Mouse (Mus musculus) forebrain, embryonic 12.5 days (tissue): ENCODE results near the gene Mbnl2. TPM values are rescaled to one million over a fixed set of nuclear protein-coding genes. Genes with fewer than 3 reads are reported as not detected.

Experiments
- ATAC-seq: fragments of 200-750 bp; cut with Nextera tagmentation; 2 replicates; pipeline ENCODE4 v1.8.0; 2017; ENCODE audit warnings: moderate TSS enrichment; ENCODE audit not compliant: low FRiP score
- H3K27ac ChIP-seq: fragments of 300-500 bp; sonication (generic); 2 replicates; pipeline ENCODE4 v1.5.1; 2016; ENCODE audit warnings: mild to moderate bottlenecking
- H3K27me3 ChIP-seq: fragments of 300-500 bp; sonication (generic); 2 replicates; pipeline ENCODE4 v1.6.1; 2016; ENCODE audit warnings: mild to moderate bottlenecking
- H3K36me3 ChIP-seq: fragments of 300-500 bp; sonication (generic); replicated peaks from 2 replicates; pipeline ENCODE4 v1.6.1; 2016; ENCODE audit warnings: mild to moderate bottlenecking
- H3K4me1 ChIP-seq: fragments of 300-500 bp; sonication (generic); 2 replicates; pipeline ENCODE4 v1.6.1; 2016
- H3K4me2 ChIP-seq: fragments of 300-500 bp; sonication (generic); 2 replicates; pipeline ENCODE4 v1.6.1; 2016; ENCODE audit warnings: mild to moderate bottlenecking, moderate library complexity
- H3K4me3 ChIP-seq: fragments of 300-500 bp; sonication (generic); replicated peaks from 2 replicates; pipeline ENCODE4 v1.5.1; 2016; ENCODE audit warnings: mild to moderate bottlenecking
- H3K9ac ChIP-seq: fragments of 300-500 bp; sonication (generic); 2 replicates; pipeline ENCODE4 v1.6.1; 2016; ENCODE audit warnings: mild to moderate bottlenecking
- H3K9me3 ChIP-seq: fragments of 300-500 bp; sonication (generic); 2 replicates; pipeline ENCODE4 v1.6.1; 2016
- WGBS: fragments of 180-500 bp; shearing (Covaris S2); methylation state at CpG from one replicate; pipeline ENCODE4 v1.1.7; 2016; 5-methylcytosine and 5-hydroxymethylcytosine counted together
- polyA plus RNA-seq: library from polyadenylated mRNA; unstranded; fragments of >200 nt; fragmentation: Nextera tagmentation; extraction: Ambion mirVana; gene quantifications from 2 replicates; pipeline ENCODE4 v1.2.1, GENCODE M21; 2016

Mbnl2 gene
- polyA plus RNA-seq, 1 experiment from 2014 or later, result 32.5 TPM

DNA sequence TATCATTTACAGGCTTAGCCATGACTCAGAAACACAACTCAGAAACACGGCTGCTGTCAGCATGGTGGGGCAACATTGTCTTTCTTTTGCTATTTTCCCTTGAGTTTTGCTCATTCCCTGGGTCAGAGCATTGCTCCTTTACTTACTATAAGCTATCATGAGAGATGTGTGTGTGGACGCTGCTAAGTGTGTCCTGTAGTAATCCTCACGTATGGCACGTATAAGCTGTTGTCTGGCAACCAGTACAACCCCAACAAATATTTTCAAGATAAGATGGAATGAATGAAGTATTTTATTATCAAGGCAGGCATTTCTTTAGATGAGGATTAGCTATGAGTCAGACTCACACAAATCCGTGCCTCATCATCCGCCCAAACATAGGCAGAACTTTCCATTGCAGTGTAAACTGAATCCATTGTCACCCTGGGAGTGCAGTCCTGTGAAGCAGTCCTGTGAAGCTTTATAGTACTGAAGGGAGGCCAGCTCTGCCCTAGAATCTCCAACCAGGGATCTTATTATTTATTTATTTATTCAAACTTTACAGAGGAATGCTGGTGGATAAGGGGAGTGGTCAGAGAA is 17.2 kb downstream of the Mbnl2 start:
- Histone ChIP-seq H3K9me3 (no peaks in the 10 kb centered on the region), H3K9ac (no peak overlapping the region), H3K4me2 (no peak overlapping the region), H3K4me3 (no peak overlapping the region), H3K4me1 (peaks cover 30% of the 10 kb centered on the region), H3K27me3 (no peaks in the 10 kb centered on the region), H3K36me3 (no peaks in the 10 kb centered on the region; the same call in 1 of the 2 replicates), H3K27ac (no peak overlapping the region)
- WGBS, result 86% methylated on average over 6 of the region's 6 CpGs
- ATAC-seq, result no peak

DNA sequence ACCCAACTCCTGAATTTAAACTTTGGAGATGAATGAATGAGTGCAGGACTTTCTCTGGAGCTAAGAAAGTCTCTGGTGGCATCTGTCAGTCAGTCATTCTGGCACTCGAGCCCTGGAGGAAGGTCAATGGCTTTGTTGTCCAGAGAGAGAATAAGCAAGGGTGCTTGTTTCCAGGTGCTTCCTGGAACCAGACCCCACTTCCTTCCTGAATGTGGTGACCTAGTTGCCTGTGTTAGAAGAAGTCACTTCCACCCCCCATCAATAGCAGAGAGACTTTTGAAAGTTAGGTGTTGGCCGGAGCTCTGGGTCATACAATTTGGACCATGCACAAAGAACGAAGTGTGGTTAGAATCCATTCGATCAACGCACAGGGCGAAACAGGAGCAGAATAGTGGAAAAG is 19.0 kb downstream of the Mbnl2 start:
- 86% methylated on average over 6 of the region's 6 CpGs for WGBS
- H3K4me1 ChIP-seq, result peaks cover 30% of the 10 kb centered on the region
- H3K27ac ChIP-seq, result no peak overlapping the region
- no peaks in the 10 kb centered on the region for H3K9me3 ChIP-seq
- H3K27me3 ChIP-seq, result no peaks in the 10 kb centered on the region
- H3K4me2 ChIP-seq, result no peak overlapping the region
- H3K9ac ChIP-seq, result no peak overlapping the region
- no peak for ATAC-seq
- H3K4me3 ChIP-seq, result no peak overlapping the region
- no peaks in the 10 kb centered on the region for H3K36me3 ChIP-seq

DNA sequence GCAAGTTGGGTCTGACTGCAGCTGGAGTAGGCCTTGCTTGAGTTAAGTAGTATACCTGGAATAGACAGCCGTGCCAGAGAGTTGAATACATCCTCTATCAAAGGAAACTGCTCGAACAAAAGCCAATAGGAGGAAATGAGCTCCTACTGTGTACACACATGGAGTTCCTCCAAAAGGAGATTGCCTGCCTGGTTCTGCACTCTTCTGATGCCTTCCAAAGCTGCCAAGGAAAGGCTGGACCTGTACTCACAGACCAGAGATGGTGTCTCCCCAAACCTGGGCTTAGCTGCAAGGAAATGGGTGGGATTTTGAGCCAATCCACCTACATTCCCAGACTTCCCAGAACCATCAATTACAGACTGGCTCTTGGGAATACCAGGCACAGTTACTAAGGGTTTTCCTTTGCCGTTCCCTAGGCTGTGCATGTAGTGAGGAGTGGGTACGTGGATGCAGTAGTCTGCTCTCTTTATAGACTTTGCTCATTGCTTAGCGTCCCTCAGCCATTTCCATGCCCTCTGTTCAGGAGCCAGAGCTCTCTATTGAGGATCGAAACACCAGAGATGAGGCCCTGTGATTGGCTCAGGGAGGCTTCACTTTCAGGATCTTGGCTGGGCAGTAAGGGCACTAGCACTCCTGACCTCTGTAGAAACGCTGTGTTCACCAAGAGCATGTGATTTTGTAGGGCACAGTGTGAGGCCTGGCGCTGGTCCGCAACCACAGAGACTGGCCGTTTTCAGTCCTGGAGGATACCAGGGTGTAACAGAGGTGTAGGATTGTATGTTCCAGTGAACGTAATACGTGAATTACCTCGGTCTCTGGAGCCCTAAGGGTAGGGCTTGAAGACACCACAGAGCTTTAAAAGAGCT is 20.1 kb downstream of the Mbnl2 start:
- Histone ChIP-seq H3K4me1 (peaks cover 30% of the 10 kb centered on the region), H3K27me3 (no peaks in the 10 kb centered on the region), H3K27ac (0 out of 2 replicates have a peak overlapping the region, but pooled peaks have one; percentile 25), H3K9me3 (no peaks in the 10 kb centered on the region), H3K36me3 (no peaks in the 10 kb centered on the region), H3K4me3 (no peak overlapping the region), H3K4me2 (no peak overlapping the region), H3K9ac (no peak overlapping the region)
- ATAC-seq, result no peak
- 87% methylated on average over 13 of the region's 13 CpGs for WGBS

DNA sequence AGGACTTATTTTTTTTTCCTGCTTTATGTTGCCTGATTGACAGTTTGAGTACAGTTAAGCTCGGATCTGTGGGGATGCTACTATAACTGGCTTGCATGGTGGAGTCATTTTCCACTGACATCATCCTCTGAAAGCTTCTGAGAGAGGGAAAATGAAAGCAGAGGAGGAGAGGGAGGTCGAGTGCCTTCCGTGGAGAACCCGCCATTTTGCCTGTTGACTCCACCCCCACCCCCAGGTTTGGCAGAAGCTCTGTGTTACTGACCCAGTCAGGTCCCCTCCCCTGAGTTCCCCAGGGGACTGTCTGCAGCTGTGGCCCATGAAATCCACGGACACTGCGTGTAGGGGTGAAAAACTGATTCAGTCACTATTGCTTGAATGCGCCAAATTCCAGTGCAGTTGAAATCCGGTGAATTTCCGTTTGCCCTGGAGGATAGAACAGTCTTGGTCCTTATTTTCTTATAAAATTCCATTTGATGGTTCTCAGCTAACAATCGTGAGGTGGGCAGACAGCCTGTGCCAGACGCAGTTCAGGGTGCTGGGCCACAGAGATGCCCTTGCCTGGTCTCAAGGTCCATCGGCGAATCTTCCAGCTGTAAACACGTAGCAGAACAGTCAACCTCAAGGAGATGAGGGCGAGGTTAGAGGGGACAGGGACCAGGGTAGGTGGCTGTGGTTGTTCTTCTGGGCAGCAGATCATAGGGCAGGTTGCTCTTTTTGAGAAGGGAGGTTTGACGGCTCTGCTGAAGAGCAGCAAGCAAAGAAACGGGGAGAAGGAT is 20.9 kb downstream of the Mbnl2 start:
- Histone ChIP-seq H3K4me3 (no peak overlapping the region), H3K27ac (no peak overlapping the region), H3K9ac (no peak overlapping the region), H3K36me3 (no peaks in the 10 kb centered on the region), H3K4me2 (no peak overlapping the region), H3K27me3 (no peaks in the 10 kb centered on the region), H3K9me3 (no peaks in the 10 kb centered on the region), H3K4me1 (peaks cover 30% of the 10 kb centered on the region)
- WGBS, result 80% methylated on average over 17 of the region's 17 CpGs
- ATAC-seq, result no peak

DNA sequence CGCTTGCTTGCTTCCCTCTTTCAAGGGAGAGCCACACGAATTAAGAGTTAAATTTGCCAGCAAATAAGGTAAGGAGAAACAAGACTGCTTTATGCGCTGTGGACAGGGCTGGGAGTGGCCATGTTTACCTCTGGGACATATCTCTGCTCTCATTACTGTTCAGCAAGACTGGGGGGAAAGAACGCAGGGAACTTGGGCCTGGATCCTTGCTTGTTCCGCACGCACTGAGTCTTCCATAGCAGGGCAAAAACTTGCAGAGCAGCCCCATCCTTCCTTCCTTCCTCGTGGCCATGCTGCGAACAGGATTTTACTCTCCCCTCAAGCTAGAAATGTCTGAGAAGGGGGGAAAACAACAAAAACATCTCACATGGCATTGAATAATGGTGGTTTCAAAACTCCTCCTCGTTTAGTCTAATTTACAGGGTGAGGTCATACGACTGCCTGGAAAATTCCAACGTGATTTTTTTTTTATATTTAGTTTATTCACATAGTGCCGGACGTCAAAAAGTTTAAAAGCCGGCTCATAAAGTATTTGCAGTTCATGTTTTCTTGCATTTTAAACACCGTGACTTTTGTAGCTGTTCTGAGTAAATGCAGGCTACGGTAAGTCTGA is 21.8 kb downstream of the Mbnl2 start:
- no peak for ATAC-seq
- Histone ChIP-seq H3K9me3 (no peaks in the 10 kb centered on the region), H3K4me3 (no peak overlapping the region), H3K36me3 (no peaks in the 10 kb centered on the region), H3K4me2 (no peak overlapping the region), H3K4me1 (peaks cover 27% of the 10 kb centered on the region), H3K27me3 (no peaks in the 10 kb centered on the region), H3K27ac (no peak overlapping the region), H3K9ac (no peak overlapping the region)
- 57% methylated on average over 16 of the region's 16 CpGs for WGBS

DNA sequence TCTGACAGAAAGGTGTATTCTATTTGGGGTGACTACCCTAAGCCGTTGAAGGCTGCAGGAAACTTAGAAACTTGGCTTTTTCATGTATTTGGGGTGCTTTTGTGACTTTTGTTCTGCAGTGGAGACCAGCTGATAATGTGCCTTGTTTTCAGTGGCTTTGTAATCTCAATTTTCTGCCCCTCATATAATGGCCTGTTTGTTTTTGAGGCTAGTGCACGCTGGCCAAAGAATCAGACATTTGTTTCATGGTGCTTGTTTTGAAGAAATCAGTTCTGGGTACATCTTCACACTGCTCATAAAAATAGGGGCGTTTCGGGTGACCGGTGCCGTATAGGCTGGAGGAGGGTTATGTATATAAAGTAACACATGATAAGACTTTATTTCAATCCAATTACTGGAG is 22.4 kb downstream of the Mbnl2 start:
- Histone ChIP-seq H3K36me3 (no peaks in the 10 kb centered on the region), H3K9me3 (no peaks in the 10 kb centered on the region), H3K27me3 (no peaks in the 10 kb centered on the region), H3K27ac (no peak overlapping the region), H3K4me3 (no peak overlapping the region), H3K9ac (no peak overlapping the region), H3K4me2 (no peak overlapping the region), H3K4me1 (peaks cover 22% of the 10 kb centered on the region)
- ATAC-seq, result no peak
- WGBS, result 80% methylated on average over 6 of the region's 6 CpGs

DNA sequence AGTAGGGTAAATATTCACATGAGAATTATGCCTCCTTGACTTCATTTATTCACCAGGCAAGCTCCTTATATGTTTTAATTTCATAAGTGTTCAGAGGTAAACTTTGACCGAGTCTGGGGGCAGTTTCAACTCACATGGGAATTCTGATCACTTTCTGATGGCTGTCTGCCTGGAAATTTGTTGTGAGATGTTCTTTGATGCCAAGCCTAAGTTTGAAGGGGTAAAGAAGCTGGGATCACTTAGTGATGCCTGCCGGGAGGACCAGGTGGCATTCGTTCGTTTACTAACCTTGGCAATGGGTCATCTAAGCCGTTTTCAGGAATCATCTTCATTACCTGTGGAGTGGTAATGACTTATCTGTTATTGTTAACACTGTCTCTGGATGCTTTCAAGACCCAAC is 23.0 kb downstream of the Mbnl2 start:
- 88% methylated on average over 5 of the region's 5 CpGs for WGBS
- Histone ChIP-seq H3K9me3 (no peaks in the 10 kb centered on the region), H3K4me1 (peaks cover 26% of the 10 kb centered on the region), H3K36me3 (no peaks in the 10 kb centered on the region), H3K27ac (no peak overlapping the region), H3K4me3 (no peak overlapping the region), H3K27me3 (no peaks in the 10 kb centered on the region), H3K9ac (no peak overlapping the region), H3K4me2 (no peak overlapping the region)
- no peak for ATAC-seq

DNA sequence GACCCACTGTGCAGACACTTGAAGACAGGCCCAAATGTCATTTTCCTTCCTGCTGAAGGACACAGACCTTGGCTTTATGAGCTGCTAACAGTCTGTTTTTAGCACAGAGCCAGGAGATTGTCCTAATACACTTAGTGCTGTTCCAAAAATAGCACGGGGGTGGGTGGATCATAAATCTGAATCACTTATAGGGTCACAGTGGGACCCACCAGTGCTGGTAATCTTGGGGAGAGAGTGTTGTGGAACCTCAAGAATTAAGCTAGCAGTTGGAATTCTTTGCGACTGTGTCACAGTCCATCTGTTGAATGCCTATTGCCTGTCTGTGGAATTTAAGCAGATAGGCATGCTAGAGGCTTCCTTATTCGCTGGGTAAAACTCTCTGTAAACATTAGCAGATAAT is 24.2 kb downstream of the Mbnl2 start:
- Histone ChIP-seq H3K4me2 (no peak overlapping the region), H3K4me1 (peaks cover 26% of the 10 kb centered on the region), H3K27ac (no peak overlapping the region), H3K9ac (no peak overlapping the region), H3K4me3 (no peak overlapping the region), H3K27me3 (no peaks in the 10 kb centered on the region), H3K36me3 (no peaks in the 10 kb centered on the region), H3K9me3 (no peaks in the 10 kb centered on the region)
- ATAC-seq, result no peak
- WGBS, result 90% methylated on average over 3 of the region's 3 CpGs

DNA sequence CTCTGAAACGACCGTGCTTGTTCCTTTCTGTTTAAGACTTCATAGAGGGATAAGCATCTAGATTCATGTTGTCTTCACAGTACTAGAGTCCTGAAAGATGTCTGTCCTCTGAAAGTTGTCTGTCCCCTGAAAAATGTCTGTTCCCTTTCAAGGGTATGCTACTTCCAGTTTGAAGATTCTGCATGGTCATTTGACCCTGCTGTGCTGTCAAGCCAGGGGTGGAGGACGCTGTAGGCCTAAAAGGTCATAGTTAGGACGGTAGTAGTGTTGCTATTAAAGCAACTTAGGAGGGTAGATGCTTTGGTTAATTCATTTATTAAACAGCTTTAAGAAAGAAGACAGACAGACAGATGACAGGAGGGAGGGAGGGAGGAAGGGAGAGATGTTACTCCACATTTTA is 24.7 kb downstream of the Mbnl2 start:
- Histone ChIP-seq H3K9ac (no peak overlapping the region), H3K4me2 (no peak overlapping the region), H3K36me3 (no peaks in the 10 kb centered on the region), H3K9me3 (no peaks in the 10 kb centered on the region), H3K4me1 (peaks cover 26% of the 10 kb centered on the region), H3K27me3 (no peaks in the 10 kb centered on the region), H3K27ac (no peak overlapping the region), H3K4me3 (no peak overlapping the region)
- no peak for ATAC-seq
- WGBS, result 88% methylated on average over 4 of the region's 4 CpGs

DNA sequence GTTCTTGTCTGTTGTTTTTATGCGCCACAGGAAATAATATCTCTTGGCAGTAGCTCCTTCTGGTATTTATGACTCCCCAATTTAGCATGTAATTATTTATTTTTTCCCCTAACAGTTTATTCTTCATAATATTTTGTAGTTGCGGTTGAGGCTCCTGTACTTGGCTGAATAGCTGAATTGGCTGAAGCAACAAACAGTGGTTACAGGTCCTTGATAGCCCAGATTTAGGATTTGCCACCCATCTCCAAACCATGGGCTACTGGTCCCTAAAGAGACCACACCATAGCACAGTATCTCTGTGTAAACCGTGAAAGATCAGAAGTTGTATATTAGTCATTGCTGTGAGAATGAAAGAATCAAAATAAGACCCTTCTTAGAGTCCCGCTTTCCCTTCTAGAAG is 25.3 kb downstream of the Mbnl2 start:
- no peaks in the 10 kb centered on the region for H3K27me3 ChIP-seq
- H3K4me3 ChIP-seq, result no peak overlapping the region
- H3K27ac ChIP-seq, result no peak overlapping the region
- no peaks in the 10 kb centered on the region for H3K9me3 ChIP-seq
- no peak for ATAC-seq
- H3K36me3 ChIP-seq, result no peaks in the 10 kb centered on the region
- H3K4me2 ChIP-seq, result no peak overlapping the region
- WGBS, result 95% methylated on average over 4 of the region's 4 CpGs
- peaks cover 26% of the 10 kb centered on the region for H3K4me1 ChIP-seq
- no peak overlapping the region for H3K9ac ChIP-seq

DNA sequence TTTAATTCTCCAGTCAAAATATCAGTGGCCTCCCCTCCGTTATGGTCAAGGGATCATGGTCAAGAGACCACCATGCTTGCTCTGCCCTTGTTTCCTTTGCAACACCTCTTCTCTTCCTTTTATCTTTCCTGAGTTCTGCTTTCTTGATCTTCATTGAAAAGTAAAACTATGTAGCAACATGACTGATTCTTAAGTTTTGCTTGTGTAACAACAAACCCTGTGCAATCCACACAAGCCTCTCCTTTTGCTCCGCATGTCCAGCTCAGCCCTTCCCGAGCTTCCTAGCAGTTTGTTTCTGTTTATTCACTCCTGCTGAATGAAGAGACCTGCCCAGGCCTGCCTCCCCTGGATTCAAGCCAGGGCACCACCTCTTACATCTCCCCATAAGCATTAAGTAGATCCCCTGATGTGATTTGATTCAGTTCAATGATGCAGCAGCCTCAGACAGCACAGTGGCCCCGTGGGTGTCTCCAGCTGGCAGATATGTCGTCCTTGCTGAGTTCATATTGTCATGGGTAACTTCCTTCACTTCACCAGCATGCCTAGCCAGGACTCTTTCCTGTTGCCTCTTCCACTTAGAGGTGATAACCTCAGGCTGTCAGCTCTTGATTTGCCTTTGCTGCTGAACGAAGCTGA is 27.6 kb downstream of the Mbnl2 start:
- 33% methylated on average over 6 of the region's 6 CpGs for WGBS
- Histone ChIP-seq H3K27ac (no peak overlapping the region; the same call in 1 of the 2 replicates), H3K4me2 (peak overlapping the region; percentile 6; the same call in 1 of the 2 replicates), H3K4me3 (no peak overlapping the region), H3K4me1 (peaks cover 12% of the 10 kb centered on the region), H3K36me3 (no peaks in the 10 kb centered on the region), H3K27me3 (no peaks in the 10 kb centered on the region), H3K9me3 (no peaks in the 10 kb centered on the region), H3K9ac (no peak overlapping the region)
- ATAC-seq, result no peak

DNA sequence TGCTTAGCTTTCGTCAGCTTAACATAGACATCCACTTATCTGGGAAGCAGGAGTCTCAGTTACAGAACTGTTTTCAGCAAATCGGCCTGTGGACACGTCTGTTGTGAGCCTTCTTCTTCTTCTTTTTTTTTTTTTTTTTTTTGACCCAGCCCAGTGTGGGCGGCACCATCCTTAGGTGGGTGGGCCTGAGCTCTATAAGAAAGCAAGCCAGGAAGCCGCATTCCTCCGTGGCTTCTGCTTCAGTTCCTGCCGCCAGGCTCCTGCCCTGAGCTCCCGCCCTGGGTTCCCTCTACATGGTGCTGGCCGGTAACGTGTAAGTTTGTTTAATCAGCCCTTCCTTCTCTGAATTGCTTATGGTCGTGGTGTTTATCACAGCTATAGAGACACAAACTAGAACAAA is 30.8 kb downstream of the Mbnl2 start:
- H3K4me1 ChIP-seq, result peaks cover 29% of the 10 kb centered on the region
- no peaks in the 10 kb centered on the region for H3K27me3 ChIP-seq
- no peaks in the 10 kb centered on the region for H3K36me3 ChIP-seq
- H3K27ac ChIP-seq, result no peak overlapping the region
- ATAC-seq, result no peak
- 79% methylated on average over 11 of the region's 11 CpGs for WGBS
- H3K9ac ChIP-seq, result no peak overlapping the region
- no peak overlapping the region for H3K4me2 ChIP-seq
- H3K9me3 ChIP-seq, result no peaks in the 10 kb centered on the region
- no peak overlapping the region for H3K4me3 ChIP-seq
